Mouse (Mus musculus): ENCODE measurements at regions not wholly inside any gene's neighbourhood (a gene's known extent, or its start where the extent isn't known, plus 50 kb on each side); places are given as distances from the start of the nearest gene placed in this dataset.

- no peak overlapping the region for H3K27ac ChIP-seq (ENCODE audit: control insufficient read depth, insufficient read depth, low read depth, low read length, poor library complexity)
- H3K4me3 ChIP-seq (replicated peaks; ENCODE audit: control insufficient read depth, low read depth, low read length): no peak overlapping the region
- TF ChIP-seq POLR2A (IDR thresholded peaks at IDR 0.05; ENCODE audit: borderline replicate concordance, control insufficient read depth, low read depth, low read length): no peak
- no peak for TF ChIP-seq CTCF (IDR thresholded peaks at IDR 0.05; ENCODE audit: control insufficient read depth, insufficient read depth, low read length)
- no peaks in the 10 kb centered on the region for H3K4me1 ChIP-seq (ENCODE audit: control insufficient read depth, insufficient read depth, low read length)
- 58% methylated on average over 7 of the region's 7 CpGs for WGBS
Measured at GRCm38 (mm10) chr3:8720586-8721100, 889.2 kb downstream of the Zfp704 start.

DNA sequence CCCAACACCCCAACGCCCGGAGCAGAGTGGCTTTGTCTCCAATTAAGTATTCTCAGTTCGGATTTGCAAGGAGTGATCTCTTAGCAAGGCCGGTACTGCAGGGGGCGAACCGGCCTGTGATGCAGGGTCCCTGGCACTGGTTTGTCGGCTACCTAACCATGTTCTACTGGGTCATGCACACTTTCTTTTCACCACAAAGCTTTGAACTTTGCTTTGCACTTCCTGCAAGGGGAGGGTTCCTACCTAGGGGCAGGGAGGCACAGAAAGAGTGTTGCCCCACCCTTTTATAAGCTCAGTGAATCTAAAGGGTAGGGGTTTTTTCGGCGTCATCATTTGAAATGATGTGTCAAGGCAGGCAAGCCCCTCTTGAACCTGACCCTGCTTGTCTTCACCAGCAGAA is 891.7 kb downstream of the Zfp704 start:
- 24% methylated on average over 9 of the region's 9 CpGs for WGBS
- Histone ChIP-seq H3K27ac (ENCODE audit: control insufficient read depth, insufficient read depth, low read depth, low read length, poor library complexity) (no peak overlapping the region), H3K4me3 (replicated peaks; ENCODE audit: control insufficient read depth, low read depth, low read length) (no peak overlapping the region), H3K4me1 (ENCODE audit: control insufficient read depth, insufficient read depth, low read length) (no peaks in the 10 kb centered on the region)
- TF ChIP-seq CTCF (IDR thresholded peaks at IDR 0.05; ENCODE audit: control insufficient read depth, insufficient read depth, low read length) (no peak), POLR2A (IDR thresholded peaks at IDR 0.05; ENCODE audit: borderline replicate concordance, control insufficient read depth, low read depth, low read length) (no peak)

GRCm38 (mm10) chr3:8717334-8717812 is 892.5 kb downstream of the Zfp704 start:
- WGBS: 14% methylated on average over 18 of the region's 18 CpGs
- TF ChIP-seq CTCF (IDR thresholded peaks at IDR 0.05; ENCODE audit: control insufficient read depth, insufficient read depth, low read length): no peak
- TF ChIP-seq POLR2A (IDR thresholded peaks at IDR 0.05; ENCODE audit: borderline replicate concordance, control insufficient read depth, low read depth, low read length): no peak
- Histone ChIP-seq H3K27ac (ENCODE audit: control insufficient read depth, insufficient read depth, low read depth, low read length, poor library complexity) (no peak overlapping the region), H3K4me3 (replicated peaks; ENCODE audit: control insufficient read depth, low read depth, low read length) (no peak overlapping the region), H3K4me1 (ENCODE audit: control insufficient read depth, insufficient read depth, low read length) (no peaks in the 10 kb centered on the region)

Data from bone marrow, adult 2 months (tissue).